Mouse (Mus musculus): ENCODE measurements around the gene Uba2.

DNA sequence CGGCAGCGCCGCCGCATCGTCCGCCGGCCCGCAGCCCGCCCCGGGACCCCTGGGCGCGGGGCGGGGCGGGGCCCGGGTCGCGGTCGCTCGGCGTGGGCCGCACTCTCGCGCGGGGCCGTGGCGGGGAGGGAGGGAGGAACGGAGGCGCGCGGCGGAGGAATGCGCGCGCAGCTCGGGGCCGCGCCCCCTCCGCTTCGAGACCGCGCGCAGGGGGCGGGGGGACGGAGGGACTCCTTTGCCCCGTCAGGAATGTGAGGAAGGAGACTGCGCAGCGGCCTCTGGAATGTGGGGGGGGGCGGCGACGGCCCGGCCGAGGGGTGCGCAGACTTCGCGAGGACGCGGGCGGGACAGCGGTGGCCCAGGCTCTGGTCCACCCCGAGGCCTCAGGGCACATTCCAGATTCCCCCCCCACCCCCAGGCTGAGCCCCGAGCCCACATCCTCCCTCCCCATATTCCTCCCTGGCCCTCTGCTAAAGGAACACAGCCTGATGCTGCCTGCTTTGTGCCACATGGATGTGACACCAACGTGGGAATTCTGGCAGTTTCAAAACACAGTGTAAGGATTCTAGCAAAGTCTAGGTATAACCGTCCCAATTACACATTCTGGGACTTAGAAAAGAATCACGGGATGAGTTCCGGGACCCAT is 36.2 kb downstream of the Uba2 start, which contains the start of gene Wtip:
- TF ChIP-seq CTCF (IDR thresholded peaks at IDR 0.05; ENCODE audit: insufficient read depth, low read length) (no peak), POLR2A (IDR thresholded peaks at IDR 0.05; ENCODE audit: borderline replicate concordance, extremely low read depth, low read depth, low read length) (peak; percentile 56; the same call in 1 of the 2 replicates)
